Mouse (Mus musculus) adrenal gland, adult (tissue): Measurements from ENCODE around the gene Tmem178b.

ENCODE experiments used
- DNase-seq, 2 experiments: peaks; one replicate each; pipeline ENCODE4 v3.0.0; 2022 to 2023; ENCODE audit warnings: low spot score in 1 of 2; ENCODE audit not compliant: inconsistent age in 2 of 2

The Tmem178b gene

GRCm38 (mm10) chr6:39917729-39918128 is 44.7 kb downstream of the Tmem178b start:
- DNase-seq = no peak

- no peak for DNase-seq
Measured at GRCm38 (mm10) chr6:39919011-39919709, 46.1 kb downstream of the Tmem178b start.

GRCm38 (mm10) chr6:39926442-39926841 is 53.4 kb downstream of the Tmem178b start:
- no peak for DNase-seq

- DNase-seq = no peak
Measured at GRCm38 (mm10) chr6:39936590-39936989, 63.5 kb downstream of the Tmem178b start.

GRCm38 (mm10) chr6:39940920-39941319 is 67.8 kb downstream of the Tmem178b start:
- DNase-seq = no peak

- peak; percentile 85 to 92 for DNase-seq
Measured at GRCm38 (mm10) chr6:39944854-39945253, 71.8 kb downstream of the Tmem178b start.

- no peak for DNase-seq
Measured at GRCm38 (mm10) chr6:39945670-39946440, 72.8 kb downstream of the Tmem178b start.

- no peak for DNase-seq
Measured at GRCm38 (mm10) chr6:39946601-39947000, 73.5 kb downstream of the Tmem178b start.

- DNase-seq = no peak
Measured at GRCm38 (mm10) chr6:39953951-39954350, 80.9 kb downstream of the Tmem178b start.

GRCm38 (mm10) chr6:39955211-39955610 is 82.1 kb downstream of the Tmem178b start:
- peak; percentile 25 to 80 for DNase-seq

GRCm38 (mm10) chr6:39964606-39965005 is 91.5 kb downstream of the Tmem178b start:
- no peak for DNase-seq

GRCm38 (mm10) chr6:39970281-39970680 is 97.2 kb downstream of the Tmem178b start:
- no peak for DNase-seq

GRCm38 (mm10) chr6:39978942-39979341 is 105.9 kb downstream of the Tmem178b start:
- no peak for DNase-seq

- DNase-seq = no peak
Measured at GRCm38 (mm10) chr6:39990772-39991171, 117.7 kb downstream of the Tmem178b start.

GRCm38 (mm10) chr6:39991922-39992321 is 118.9 kb downstream of the Tmem178b start:
- DNase-seq = no peak

- DNase-seq = no peak
Measured at GRCm38 (mm10) chr6:40006006-40006765, 133.1 kb downstream of the Tmem178b start.

- no peak for DNase-seq
Measured at GRCm38 (mm10) chr6:40008166-40008907, 135.3 kb downstream of the Tmem178b start.

- no peak for DNase-seq
Measured at GRCm38 (mm10) chr6:40009718-40010117, 136.6 kb downstream of the Tmem178b start.

- DNase-seq = no peak
Measured at GRCm38 (mm10) chr6:40011066-40011465, 138.0 kb downstream of the Tmem178b start.

- peak in 1 of 2 experiments; percentile 42 for DNase-seq
Measured at GRCm38 (mm10) chr6:40011609-40012008, 138.5 kb downstream of the Tmem178b start.

GRCm38 (mm10) chr6:40013407-40013806 is 140.3 kb downstream of the Tmem178b start:
- DNase-seq = no peak
